Mouse (Mus musculus): ENCODE measurements around the gene Arpc3. TPM values are rescaled to one million over a fixed set of nuclear protein-coding genes. Genes with fewer than 3 reads are reported as not detected.

Gene Arpc3
- polyA plus RNA-seq, 1 experiment from 2014 or later: 62.1 TPM

GRCm38 (mm10) chr5:122372192-122372769 lies 19.4 kb upstream of the Arpc3 start, which contains the start of gene Fam216a:
Gene Fam216a, minus strand, starts transcription at chr5:122372364.
- DNase-seq: peak; percentile 100
- H3K27me3 ChIP-seq (ENCODE audit: control insufficient read depth, insufficient read depth, low read length): no peaks in the 10 kb centered on the region
- no peaks in the 10 kb centered on the region for H3K9me3 ChIP-seq (ENCODE audit: control insufficient read depth, low read length)
- H3K4me2 ChIP-seq (ENCODE audit: low read length): peak within 1 kb of the TSS; percentile 78
- H3K4me3 ChIP-seq (replicated peaks; ENCODE audit: low read depth, low read length): peak within 1 kb of the TSS; percentile 68
- peak; percentile 94 for ATAC-seq (ENCODE audit: low FRiP score, low TSS enrichment)
- peaks cover 14% of the 10 kb centered on the region for H3K4me1 ChIP-seq (ENCODE audit: control insufficient read depth, insufficient read depth, low read length)
- under 1% methylated on average over 53 of the region's 53 CpGs for WGBS
- peak within 1 kb of the TSS; percentile 78 for H3K9ac ChIP-seq (replicated peaks; ENCODE audit: low read length)
- H3K36me3 ChIP-seq (ENCODE audit: control insufficient read depth, insufficient read depth, low read length): peaks cover 46% of the 10 kb centered on the region
- peak within 1 kb of the TSS; percentile 94 for H3K27ac ChIP-seq (replicated peaks; ENCODE audit: low read depth, low read length)

DNA sequence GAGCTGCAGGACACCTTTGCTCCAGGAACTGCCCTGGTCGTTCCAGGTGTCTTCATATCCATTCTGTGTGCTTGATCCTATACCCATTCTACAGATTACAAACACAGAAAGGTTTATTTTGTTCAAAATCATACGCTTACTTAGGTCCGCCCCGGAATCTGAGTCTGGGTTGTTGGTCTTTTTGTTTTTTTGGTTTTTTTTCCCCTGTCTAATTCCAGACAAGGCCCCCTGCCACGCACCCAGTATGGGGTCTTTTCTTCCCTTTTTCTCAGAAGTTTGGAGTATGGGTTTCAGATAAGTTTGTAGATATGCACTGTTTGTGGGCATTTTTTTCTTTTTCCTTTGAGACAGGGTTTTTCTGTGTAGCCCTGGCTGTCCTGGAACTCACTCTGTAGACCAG lies 18.8 kb upstream of the Arpc3 start:
- ATAC-seq (ENCODE audit: low FRiP score, low TSS enrichment) (no peak), DNase-seq (no peak)
- peaks cover 41% of the 10 kb centered on the region for H3K36me3 ChIP-seq (ENCODE audit: control insufficient read depth, insufficient read depth, low read length)
- H3K4me3 ChIP-seq (replicated peaks; ENCODE audit: low read depth, low read length): peak overlapping the region; percentile 68
- H3K9ac ChIP-seq (replicated peaks; ENCODE audit: low read length): peak overlapping the region; percentile 70
- H3K27me3 ChIP-seq (ENCODE audit: control insufficient read depth, insufficient read depth, low read length): no peaks in the 10 kb centered on the region
- no peaks in the 10 kb centered on the region for H3K9me3 ChIP-seq (ENCODE audit: control insufficient read depth, low read length)
- H3K4me1 ChIP-seq (ENCODE audit: control insufficient read depth, insufficient read depth, low read length): peaks cover 14% of the 10 kb centered on the region
- H3K4me2 ChIP-seq (ENCODE audit: low read length): peak overlapping the region; percentile 78
- 8% methylated on average over 5 of the region's 5 CpGs for WGBS
- H3K27ac ChIP-seq (replicated peaks; ENCODE audit: low read depth, low read length): peak overlapping the region; percentile 86

DNA sequence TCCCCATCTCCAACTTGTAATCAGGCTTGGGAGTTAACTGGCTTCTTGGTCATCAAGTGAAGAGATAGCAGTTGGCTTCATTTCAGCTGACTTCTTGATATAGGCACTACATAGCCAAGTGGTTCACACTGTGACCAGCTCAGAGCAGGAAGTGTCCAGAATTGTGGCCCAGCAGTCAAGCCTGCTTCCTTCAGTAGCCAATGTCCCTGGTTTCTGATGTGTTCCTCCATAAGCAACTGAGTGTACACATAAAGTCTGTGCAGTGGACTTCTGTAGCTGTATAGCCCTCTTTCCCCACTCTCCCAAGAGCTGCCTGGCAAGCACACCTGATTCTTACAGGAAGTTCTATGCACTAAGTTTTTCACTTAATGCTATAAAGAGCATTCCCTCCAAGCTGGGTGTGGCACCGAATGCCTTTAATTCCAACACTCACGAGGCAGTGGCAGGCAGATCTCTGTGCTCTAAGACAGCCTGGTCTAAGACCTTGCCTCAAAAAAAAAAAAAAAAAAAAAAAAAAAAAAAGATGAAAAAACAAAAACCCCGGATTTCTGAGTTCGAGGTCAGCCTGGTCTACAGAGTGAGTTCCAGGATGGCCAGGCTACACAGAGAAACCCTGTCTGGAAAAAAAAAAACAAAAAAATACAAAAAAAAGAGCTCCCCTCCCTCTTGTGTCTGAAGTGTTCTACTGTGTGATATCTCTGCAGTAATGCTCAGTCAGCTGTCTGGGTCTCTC lies 14.4 kb upstream of the Arpc3 start:
- WGBS: 91% methylated on average over 4 of the region's 4 CpGs
- Histone ChIP-seq H3K36me3 (ENCODE audit: control insufficient read depth, insufficient read depth, low read length) (peaks cover 52% of the 10 kb centered on the region), H3K4me3 (replicated peaks; ENCODE audit: low read depth, low read length) (no peak overlapping the region)

GRCm38 (mm10) chr5:122378171-122378570 lies 13.5 kb upstream of the Arpc3 start:
- ATAC-seq (ENCODE audit: low FRiP score, low TSS enrichment) (no peak), DNase-seq (no peak)
- H3K9ac ChIP-seq (replicated peaks; ENCODE audit: low read length): no peak overlapping the region
- H3K36me3 ChIP-seq (ENCODE audit: control insufficient read depth, insufficient read depth, low read length): peaks cover 59% of the 10 kb centered on the region
- H3K4me2 ChIP-seq (ENCODE audit: low read length): no peak overlapping the region
- no peaks in the 10 kb centered on the region for H3K9me3 ChIP-seq (ENCODE audit: control insufficient read depth, low read length)
- H3K27ac ChIP-seq (replicated peaks; ENCODE audit: low read depth, low read length): no peak overlapping the region
- H3K4me3 ChIP-seq (replicated peaks; ENCODE audit: low read depth, low read length): no peak overlapping the region
- no peaks in the 10 kb centered on the region; the same call in 1 of the 2 replicates for H3K4me1 ChIP-seq (ENCODE audit: control insufficient read depth, insufficient read depth, low read length)
- no peaks in the 10 kb centered on the region for H3K27me3 ChIP-seq (ENCODE audit: control insufficient read depth, insufficient read depth, low read length)
- 94% methylated on average over 12 of the region's 12 CpGs for WGBS

More for the DNA sequence above, 14.4 kb upstream of the Arpc3 start:
- ATAC-seq (ENCODE audit: low FRiP score, low TSS enrichment): no peak
- Histone ChIP-seq H3K27me3 (ENCODE audit: control insufficient read depth, insufficient read depth, low read length) (no peaks in the 10 kb centered on the region), H3K9me3 (ENCODE audit: control insufficient read depth, low read length) (no peaks in the 10 kb centered on the region), H3K4me1 (ENCODE audit: control insufficient read depth, insufficient read depth, low read length) (peaks cover 4% of the 10 kb centered on the region), H3K4me2 (ENCODE audit: low read length) (no peak overlapping the region), H3K27ac (replicated peaks; ENCODE audit: low read depth, low read length) (no peak overlapping the region), H3K9ac (replicated peaks; ENCODE audit: low read length) (no peak overlapping the region)
- no peak for DNase-seq

GRCm38 (mm10) chr5:122379374-122380155 lies 12.1 kb upstream of the Arpc3 start:
- no peaks in the 10 kb centered on the region for H3K27me3 ChIP-seq (ENCODE audit: control insufficient read depth, insufficient read depth, low read length)
- no peak overlapping the region for H3K9ac ChIP-seq (replicated peaks; ENCODE audit: low read length)
- no peak overlapping the region for H3K4me2 ChIP-seq (ENCODE audit: low read length)
- WGBS: 56% methylated on average over 11 of the region's 11 CpGs
- ATAC-seq (ENCODE audit: low FRiP score, low TSS enrichment) (no peak), DNase-seq (peak; percentile 86)
- H3K36me3 ChIP-seq (ENCODE audit: control insufficient read depth, insufficient read depth, low read length): peaks cover 53% of the 10 kb centered on the region
- H3K9me3 ChIP-seq (ENCODE audit: control insufficient read depth, low read length): no peaks in the 10 kb centered on the region
- no peak overlapping the region for H3K4me3 ChIP-seq (replicated peaks; ENCODE audit: low read depth, low read length)
- H3K4me1 ChIP-seq (ENCODE audit: control insufficient read depth, insufficient read depth, low read length): no peaks in the 10 kb centered on the region
- H3K27ac ChIP-seq (replicated peaks; ENCODE audit: low read depth, low read length): no peak overlapping the region

GRCm38 (mm10) chr5:122390006-122390405 lies 1.7 kb upstream of the Arpc3 start:
- ATAC-seq (ENCODE audit: low FRiP score, low TSS enrichment): no peak
- H3K9ac ChIP-seq (replicated peaks; ENCODE audit: low read length): no peak overlapping the region
- no peak overlapping the region for H3K4me3 ChIP-seq (replicated peaks; ENCODE audit: low read depth, low read length)
- H3K9me3 ChIP-seq (ENCODE audit: control insufficient read depth, low read length): no peaks in the 10 kb centered on the region
- no peaks in the 10 kb centered on the region for H3K36me3 ChIP-seq (ENCODE audit: control insufficient read depth, insufficient read depth, low read length)
- H3K27me3 ChIP-seq (ENCODE audit: control insufficient read depth, insufficient read depth, low read length): no peaks in the 10 kb centered on the region
- DNase-seq: no peak
- no peak overlapping the region for H3K4me2 ChIP-seq (ENCODE audit: low read length)
- no peak overlapping the region for H3K27ac ChIP-seq (replicated peaks; ENCODE audit: low read depth, low read length)
- peaks cover 6% of the 10 kb centered on the region; the same call in 1 of the 2 replicates for H3K4me1 ChIP-seq (ENCODE audit: control insufficient read depth, insufficient read depth, low read length)
- 91% methylated on average over 5 of the region's 5 CpGs for WGBS

DNA sequence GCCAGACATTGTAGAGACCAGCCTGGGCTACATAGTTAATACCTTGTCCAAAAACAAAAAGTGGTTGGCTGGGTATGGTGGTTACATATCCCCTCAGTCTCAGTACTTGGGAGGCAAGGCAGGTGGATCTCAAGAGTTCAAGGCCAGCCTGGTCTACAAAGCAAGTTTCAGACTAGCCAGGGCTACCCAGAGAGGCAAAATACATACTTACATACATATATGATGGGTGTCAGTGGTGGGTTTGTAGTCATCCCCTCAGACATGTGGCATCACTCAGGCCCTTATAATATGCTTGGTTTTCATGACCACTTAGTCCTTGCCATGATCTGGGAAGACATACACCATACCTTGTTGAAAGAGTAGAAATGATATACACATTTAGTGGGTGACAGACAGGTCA lies 1.0 kb upstream of the Arpc3 start:
- no peak for DNase-seq
- no peak for ATAC-seq (ENCODE audit: low FRiP score, low TSS enrichment)

GRCm38 (mm10) chr5:122391178-122391785 lies 396 bp upstream of the Arpc3 start:
- Histone ChIP-seq H3K9ac (replicated peaks; ENCODE audit: low read length) (peak overlapping the region; percentile 82; the same call in 1 of the 2 replicates), H3K27me3 (ENCODE audit: control insufficient read depth, insufficient read depth, low read length) (no peaks in the 10 kb centered on the region), H3K4me1 (ENCODE audit: control insufficient read depth, insufficient read depth, low read length) (peaks cover 6% of the 10 kb centered on the region; the same call in 1 of the 2 replicates), H3K4me3 (replicated peaks; ENCODE audit: low read depth, low read length) (peak overlapping the region; percentile 88), H3K27ac (replicated peaks; ENCODE audit: low read depth, low read length) (0 out of 2 replicates have a peak overlapping the region, but pooled peaks have one; percentile 32), H3K36me3 (ENCODE audit: control insufficient read depth, insufficient read depth, low read length) (no peaks in the 10 kb centered on the region), H3K9me3 (ENCODE audit: control insufficient read depth, low read length) (no peaks in the 10 kb centered on the region), H3K4me2 (ENCODE audit: low read length) (peak overlapping the region; percentile 77)
- ATAC-seq (ENCODE audit: low FRiP score, low TSS enrichment): no peak
- 53% methylated on average over 15 of the region's 16 CpGs for WGBS
- no peak for DNase-seq

More for the DNA sequence above, 1.0 kb upstream of the Arpc3 start:
- Histone ChIP-seq H3K4me1 (ENCODE audit: control insufficient read depth, insufficient read depth, low read length) (peaks cover 6% of the 10 kb centered on the region; the same call in 1 of the 2 replicates), H3K9ac (replicated peaks; ENCODE audit: low read length) (no peak overlapping the region), H3K27ac (replicated peaks; ENCODE audit: low read depth, low read length) (no peak overlapping the region), H3K36me3 (ENCODE audit: control insufficient read depth, insufficient read depth, low read length) (no peaks in the 10 kb centered on the region), H3K4me3 (replicated peaks; ENCODE audit: low read depth, low read length) (no peak overlapping the region), H3K4me2 (ENCODE audit: low read length) (no peak overlapping the region), H3K9me3 (ENCODE audit: control insufficient read depth, low read length) (no peaks in the 10 kb centered on the region), H3K27me3 (ENCODE audit: control insufficient read depth, insufficient read depth, low read length) (no peaks in the 10 kb centered on the region)
